Mouse (Mus musculus) embryonic facial prominence, embryonic 11.5 days (tissue): ENCODE results near the gene Rnaseh2c. TPM values are rescaled to one million over a fixed set of nuclear protein-coding genes. Genes with fewer than 3 reads are reported as not detected.

Experiments
- ATAC-seq: fragments of 200-750 bp; cut with Nextera tagmentation; replicated peaks from 2 replicates; pipeline ENCODE4 v1.8.0; 2017; ENCODE audit warnings: low read depth; ENCODE audit not compliant: insufficient number of reproducible peaks, low FRiP score, low TSS enrichment
- DNase-seq: peaks from one replicate; pipeline ENCODE4 v3.0.0-alpha.2; 2015; ENCODE audit warnings: low spot score
- H3K27ac ChIP-seq: fragments of 300-500 bp; sonication (generic); replicated peaks from 2 replicates; pipeline ENCODE4 v1.5.1; 2014; ENCODE audit warnings: mild to moderate bottlenecking, low read depth, low read length, control low read depth
- H3K27me3 ChIP-seq: fragments of 300-500 bp; sonication (generic); 2 replicates; pipeline ENCODE4 v1.6.1; 2014; ENCODE audit warnings: mild to moderate bottlenecking, low read length, moderate library complexity, mixed read lengths; ENCODE audit not compliant: control insufficient read depth, insufficient read depth
- H3K36me3 ChIP-seq: fragments of 300-500 bp; sonication (generic); replicated peaks from 2 replicates; pipeline ENCODE4 v1.6.1; 2014; ENCODE audit warnings: low read depth, mild to moderate bottlenecking, low read length, moderate library complexity, mixed read lengths; ENCODE audit not compliant: control insufficient read depth, insufficient read depth
- H3K4me1 ChIP-seq: fragments of 300-500 bp; sonication (generic); 2 replicates; pipeline ENCODE4 v1.6.1; 2014; ENCODE audit warnings: low read length, mixed read lengths; ENCODE audit not compliant: control insufficient read depth, insufficient read depth
- H3K4me2 ChIP-seq: fragments of 300-500 bp; sonication (generic); 2 replicates; pipeline ENCODE4 v1.6.1; 2014; ENCODE audit warnings: low read depth, mild to moderate bottlenecking, control low read depth, low read length, moderate library complexity
- H3K4me3 ChIP-seq: fragments of 300-500 bp; sonication (generic); 2 replicates; pipeline ENCODE4 v1.5.1; 2014; ENCODE audit warnings: low read depth, low read length, control low read depth
- H3K9ac ChIP-seq: fragments of 300-500 bp; sonication (generic); replicated peaks from 2 replicates; pipeline ENCODE4 v1.6.1; 2014; ENCODE audit warnings: mild to moderate bottlenecking, control low read depth, low read length
- H3K9me3 ChIP-seq: fragments of 300-500 bp; sonication (generic); replicated peaks from 2 replicates; pipeline ENCODE4 v1.6.1; 2016; ENCODE audit warnings: mild to moderate bottlenecking, low read length, inconsistent platforms, mixed read lengths; ENCODE audit not compliant: control insufficient read depth
- WGBS: fragments of 180-500 bp; shearing (Covaris S2); extraction: QIAGEN DNeasy Blood & Tissue Kit; methylation state at CpG from one replicate; pipeline ENCODE4 v1.1.7; 2014; 5-methylcytosine and 5-hydroxymethylcytosine counted together
- polyA plus RNA-seq: library from polyadenylated mRNA; unstranded; fragments of >200 nt; fragmentation: Nextera tagmentation; extraction: Ambion mirVana; gene quantifications from 2 replicates; pipeline ENCODE4 v1.2.1, GENCODE M21; 2014

The Rnaseh2c gene
- polyA plus RNA-seq: 156 and 157 TPM in 2 replicates

DNA sequence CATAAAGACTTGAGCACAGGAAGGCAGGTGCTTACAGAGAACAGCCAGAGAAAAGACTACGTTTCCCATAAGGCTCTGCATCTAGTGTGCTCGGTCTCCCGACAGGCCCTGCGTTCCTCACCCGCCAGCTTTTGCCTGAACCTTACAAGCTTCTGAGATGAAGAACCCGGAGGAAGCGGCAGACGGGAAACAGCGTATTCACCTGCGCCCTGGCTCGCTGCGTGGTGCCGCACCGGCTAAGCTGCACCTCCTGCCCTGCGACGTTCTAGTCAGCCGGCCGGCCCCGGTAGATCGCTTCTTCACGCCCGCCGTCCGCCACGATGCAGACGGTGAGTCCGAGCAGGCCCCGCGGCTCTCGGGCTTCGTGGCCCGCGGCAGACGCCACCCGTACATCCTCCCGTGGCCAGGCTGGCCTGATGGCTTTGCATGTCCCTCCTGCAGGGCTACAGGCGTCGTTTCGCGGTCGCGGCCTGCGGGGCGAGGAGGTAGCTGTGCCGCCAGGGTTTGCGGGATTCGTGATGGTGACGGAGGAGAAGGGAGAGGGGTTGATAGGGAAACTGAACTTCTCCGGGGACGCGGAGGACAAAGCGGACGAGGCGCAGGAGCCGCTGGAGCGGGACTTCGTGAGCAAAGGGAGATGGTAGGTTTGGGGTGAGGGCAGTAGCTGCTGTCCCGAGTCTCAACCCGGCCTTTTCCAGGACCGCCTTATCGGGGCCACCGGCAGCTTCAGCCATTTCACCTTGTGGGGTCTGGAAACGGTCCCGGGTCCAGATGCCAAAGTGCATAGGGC is at the start of gene Rnaseh2c:
Gene Rnaseh2c (plus strand): TSS at position 122 of the 790 bp plus-strand sequence.
- Histone ChIP-seq H3K9me3 (no peaks in the 10 kb centered on the region), H3K36me3 (peaks cover 10% of the 10 kb centered on the region), H3K4me3 (peak within 1 kb of the TSS; percentile 95), H3K9ac (peak within 1 kb of the TSS; percentile 97), H3K27ac (peak within 1 kb of the TSS; percentile 80), H3K4me1 (no peaks in the 10 kb centered on the region; the same call in none of the 2 replicates), H3K27me3 (no peaks in the 10 kb centered on the region), H3K4me2 (peak within 1 kb of the TSS; percentile 87)
- ATAC-seq (peak; percentile 51), DNase-seq (peak; percentile 92)
- under 1% methylated on average over 64 of the region's 64 CpGs for WGBS

DNA sequence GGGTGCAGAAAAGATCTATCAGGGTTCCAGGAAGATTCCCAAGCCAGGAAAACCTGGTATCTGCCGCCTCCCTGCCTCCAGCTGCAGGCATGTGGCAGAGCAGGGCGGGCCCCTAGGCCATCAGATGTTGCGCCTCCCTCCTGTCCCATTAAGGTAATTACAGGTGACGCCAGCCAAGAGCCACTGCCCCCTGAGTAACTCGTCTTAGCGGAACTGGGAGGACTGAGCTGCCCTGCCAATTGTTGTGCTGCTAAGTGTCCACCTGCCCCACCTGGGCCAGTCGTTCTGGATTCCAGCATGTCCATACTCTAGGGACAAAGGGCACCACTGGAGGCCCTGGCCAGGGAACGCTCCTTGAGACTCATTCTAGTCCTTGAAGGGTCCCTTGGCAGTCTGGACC is 47.9 kb upstream of the Rnaseh2c start:
- no peak overlapping the region for H3K9ac ChIP-seq
- H3K4me3 ChIP-seq: no peak overlapping the region
- H3K4me1 ChIP-seq: no peaks in the 10 kb centered on the region
- 47% methylated on average over 8 of the region's 8 CpGs for WGBS
- no peaks in the 10 kb centered on the region for H3K9me3 ChIP-seq
- peaks cover 14% of the 10 kb centered on the region for H3K27me3 ChIP-seq
- no peaks in the 10 kb centered on the region for H3K36me3 ChIP-seq
- DNase-seq (no peak), ATAC-seq (no peak)
- no peak overlapping the region for H3K27ac ChIP-seq
- no peak overlapping the region for H3K4me2 ChIP-seq

DNA sequence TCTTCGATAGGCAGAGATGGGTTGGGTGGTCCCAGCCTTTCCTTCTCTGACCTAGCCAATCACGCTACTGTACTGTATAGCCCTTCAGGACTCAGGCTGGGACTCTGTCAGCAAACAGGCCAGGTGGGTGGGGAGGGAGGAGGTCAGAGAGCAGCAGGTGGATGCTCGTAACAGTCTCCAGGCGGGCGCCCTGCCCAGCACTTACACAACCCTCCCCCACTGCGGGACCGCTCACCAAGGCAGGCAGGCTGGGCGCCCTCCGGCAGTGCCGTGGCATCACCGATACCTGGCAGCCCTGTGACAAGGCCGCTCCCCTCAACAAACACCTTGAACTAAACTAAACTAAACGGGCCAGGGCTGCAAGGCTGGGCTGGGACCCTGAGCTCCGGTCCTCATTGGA is 47.5 kb upstream of the Rnaseh2c start:
- 74% methylated on average over 14 of the region's 14 CpGs for WGBS
- Histone ChIP-seq H3K4me1 (no peaks in the 10 kb centered on the region), H3K4me3 (no peak overlapping the region), H3K36me3 (no peaks in the 10 kb centered on the region), H3K9ac (no peak overlapping the region), H3K4me2 (no peak overlapping the region), H3K27me3 (peaks cover 19% of the 10 kb centered on the region), H3K9me3 (no peaks in the 10 kb centered on the region), H3K27ac (no peak overlapping the region)
- DNase-seq: no peak
- ATAC-seq: no peak

DNA sequence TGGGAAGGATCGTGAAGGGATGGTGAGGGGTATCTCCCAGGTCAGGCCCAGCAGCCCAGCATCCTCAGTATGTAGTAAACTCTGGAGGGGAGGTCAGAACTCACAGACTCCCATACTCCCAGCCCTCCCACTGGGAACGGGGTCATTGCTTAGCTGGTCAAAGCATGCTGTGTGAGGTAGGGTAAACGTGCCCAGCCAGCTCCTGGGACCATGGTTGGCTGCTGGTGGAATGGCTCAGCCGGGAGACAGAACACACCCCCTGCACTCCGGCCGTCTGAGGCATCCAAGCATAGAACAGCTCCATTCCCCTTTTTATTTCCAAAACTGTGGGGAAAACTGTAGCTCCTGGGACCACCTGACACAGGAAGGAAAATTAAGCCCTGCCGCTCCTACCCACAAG is 43.5 kb upstream of the Rnaseh2c start:
- Histone ChIP-seq H3K4me2 (no peak overlapping the region), H3K27ac (no peak overlapping the region), H3K4me3 (no peak overlapping the region), H3K36me3 (no peaks in the 10 kb centered on the region), H3K27me3 (peaks cover 57% of the 10 kb centered on the region), H3K4me1 (0 out of 2 replicates have a peak, but pooled peaks cover 2% of the 10 kb centered on the region), H3K9me3 (no peaks in the 10 kb centered on the region), H3K9ac (no peak overlapping the region)
- DNase-seq (no peak), ATAC-seq (no peak)
- 37% methylated on average over 7 of the region's 7 CpGs for WGBS

DNA sequence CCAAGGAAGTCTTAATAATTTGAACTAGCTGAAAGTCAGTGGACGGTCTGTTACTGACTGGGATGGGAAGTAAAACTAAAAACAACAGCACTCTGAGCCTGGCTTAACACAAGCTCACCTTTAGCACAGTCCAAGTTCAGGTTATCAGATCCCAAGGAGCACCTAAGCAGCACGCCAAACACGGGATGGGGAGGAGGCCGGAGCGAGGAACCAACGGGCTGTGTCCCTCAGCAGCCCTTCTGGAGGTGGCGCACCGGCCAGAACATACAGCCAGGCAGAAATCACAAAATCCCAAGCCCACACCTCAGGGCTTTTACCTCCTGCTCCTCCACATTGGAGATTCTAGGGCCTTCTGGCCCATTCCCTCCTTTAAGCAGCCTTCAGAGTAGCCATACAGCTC is 42.9 kb upstream of the Rnaseh2c start:
- Histone ChIP-seq H3K27ac (no peak overlapping the region), H3K4me2 (no peak overlapping the region), H3K27me3 (peaks cover 59% of the 10 kb centered on the region), H3K36me3 (no peaks in the 10 kb centered on the region), H3K4me1 (0 out of 2 replicates have a peak, but pooled peaks cover 2% of the 10 kb centered on the region), H3K9me3 (no peaks in the 10 kb centered on the region), H3K4me3 (no peak overlapping the region), H3K9ac (no peak overlapping the region)
- WGBS: 63% methylated on average over 8 of the region's 8 CpGs
- no peak for DNase-seq
- ATAC-seq: no peak

DNA sequence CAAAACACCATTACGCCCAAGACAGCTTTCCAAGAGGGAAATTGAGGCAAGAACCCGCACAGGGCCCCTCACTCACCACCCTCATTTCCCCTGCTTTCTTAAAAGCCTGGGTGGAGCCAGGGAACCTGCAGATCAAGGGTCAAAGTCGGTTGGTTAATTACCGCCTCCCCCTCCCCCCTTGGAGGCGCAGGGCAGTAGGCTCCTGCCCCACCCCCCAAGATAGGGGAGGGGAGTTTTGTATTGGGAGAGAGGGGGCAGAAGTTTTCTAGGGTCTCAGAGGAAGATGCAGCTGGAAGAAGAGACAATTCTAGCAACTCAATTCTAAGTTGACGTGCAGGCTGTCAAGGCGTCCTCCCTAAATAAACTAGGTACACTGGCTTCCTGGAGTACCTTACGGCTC is 42.4 kb upstream of the Rnaseh2c start:
- Histone ChIP-seq H3K9me3 (no peaks in the 10 kb centered on the region), H3K4me1 (0 out of 2 replicates have a peak, but pooled peaks cover 2% of the 10 kb centered on the region), H3K4me2 (no peak overlapping the region), H3K27me3 (peaks cover 64% of the 10 kb centered on the region), H3K9ac (no peak overlapping the region), H3K27ac (no peak overlapping the region), H3K4me3 (no peak overlapping the region), H3K36me3 (no peaks in the 10 kb centered on the region)
- DNase-seq: no peak
- no peak for ATAC-seq
- WGBS: 13% methylated on average over 8 of the region's 8 CpGs

DNA sequence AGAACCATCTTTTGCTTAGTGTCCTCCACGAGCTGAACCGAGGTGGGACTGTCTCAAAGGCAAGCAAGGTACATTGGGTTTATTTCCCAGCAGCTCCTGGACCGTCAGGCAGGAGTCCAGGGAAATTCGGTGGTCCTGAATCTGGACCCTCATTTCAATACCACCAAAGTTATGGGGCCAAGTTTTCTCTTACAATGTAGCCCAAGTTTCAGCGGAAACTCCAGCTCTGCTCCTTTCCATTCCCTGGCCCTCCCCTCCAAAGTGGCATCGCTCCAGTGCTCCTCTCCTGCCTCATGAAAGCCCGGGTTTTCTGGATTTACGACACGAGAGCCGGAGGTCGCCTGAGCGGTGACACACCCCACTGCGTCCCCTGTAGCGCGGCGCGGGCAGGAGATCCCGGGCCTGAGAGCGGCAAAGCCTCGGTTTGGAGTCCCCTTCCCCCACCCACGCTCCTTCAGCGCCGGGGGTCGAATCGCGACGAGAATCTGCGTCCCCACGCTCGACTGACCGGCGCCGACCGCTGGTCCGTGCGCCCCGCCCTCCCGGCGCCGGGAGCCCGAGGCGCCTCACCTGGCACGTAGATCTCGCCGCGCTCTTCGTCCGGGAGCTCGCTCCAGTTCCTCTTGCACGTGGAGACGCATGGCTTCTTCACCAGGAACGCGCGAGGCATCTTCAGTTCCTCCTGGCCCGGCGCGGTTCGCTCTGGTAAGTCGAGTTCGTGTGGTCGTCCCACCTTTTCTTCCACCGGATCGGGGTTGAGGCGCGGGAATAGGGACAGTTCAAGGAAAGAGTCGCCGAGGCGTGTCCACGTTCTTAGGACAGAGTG is 41.8 kb upstream of the Rnaseh2c start:
- Histone ChIP-seq H3K36me3 (no peaks in the 10 kb centered on the region), H3K4me3 (peak overlapping the region; percentile 26), H3K9ac (0 out of 2 replicates have a peak overlapping the region, but pooled peaks have one; percentile 1), H3K27me3 (peaks cover 64% of the 10 kb centered on the region), H3K9me3 (no peaks in the 10 kb centered on the region), H3K4me2 (peak overlapping the region; percentile 71), H3K27ac (no peak overlapping the region), H3K4me1 (0 out of 2 replicates have a peak, but pooled peaks cover 2% of the 10 kb centered on the region)
- DNase-seq (peak; percentile 10), ATAC-seq (no peak)
- 1% methylated on average over 64 of the region's 69 CpGs for WGBS
